Mouse (Mus musculus) liver, adult (tissue): ENCODE results near the gene Ptpn13.

Experiments used
- GATA4 ChIP-seq: IDR thresholded peaks from 2 replicates; pipeline ENCODE4 v1.6.1; 2014; ENCODE audit warnings: mild to moderate bottlenecking, low read length; ENCODE audit not compliant: insufficient replicate concordance

The Ptpn13 gene

DNA sequence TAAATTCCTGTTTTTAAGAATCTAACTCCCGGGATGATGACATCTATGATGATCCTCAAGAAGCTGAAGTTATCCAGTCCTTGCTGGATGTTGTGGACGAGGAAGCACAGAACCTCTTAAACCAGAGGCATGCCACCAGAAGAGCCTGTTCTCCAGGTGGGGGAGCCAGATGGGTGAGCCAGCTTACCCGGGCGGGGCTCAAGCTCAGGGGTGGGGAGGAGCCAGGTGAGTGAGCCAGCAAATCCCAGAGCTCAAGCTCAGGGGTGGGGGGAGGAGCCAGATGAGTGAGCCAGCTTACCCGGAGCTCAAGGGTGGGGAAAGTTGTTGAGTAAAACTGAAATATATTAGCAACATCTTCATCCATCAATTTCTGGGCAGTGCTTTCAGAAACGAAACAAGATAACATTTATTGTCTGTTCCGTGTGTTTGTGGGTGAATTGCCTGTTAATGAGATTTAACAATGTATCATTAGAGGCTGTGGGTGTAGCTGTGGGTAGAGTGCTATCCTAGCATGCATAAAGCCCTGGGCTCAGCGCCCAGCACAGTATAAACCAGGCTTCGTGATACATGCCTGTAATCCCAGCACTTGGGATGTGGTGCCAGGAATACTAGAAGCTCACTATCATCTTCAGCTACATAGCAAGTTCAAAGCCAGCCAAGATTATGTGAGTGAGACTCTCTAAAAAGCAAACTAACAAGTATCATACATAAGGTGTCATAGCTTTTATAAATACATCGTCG lies 154.9 kb downstream of the Ptpn13 start:
- TF ChIP-seq GATA4, result no peak

GRCm38 (mm10) chr5:103587219-103587618 lies 162.2 kb downstream of the Ptpn13 start:
- TF ChIP-seq GATA4, result no peak

- no peak for TF ChIP-seq GATA4
Measured at GRCm38 (mm10) chr5:103591846-103592245, 166.9 kb downstream of the Ptpn13 start.

DNA sequence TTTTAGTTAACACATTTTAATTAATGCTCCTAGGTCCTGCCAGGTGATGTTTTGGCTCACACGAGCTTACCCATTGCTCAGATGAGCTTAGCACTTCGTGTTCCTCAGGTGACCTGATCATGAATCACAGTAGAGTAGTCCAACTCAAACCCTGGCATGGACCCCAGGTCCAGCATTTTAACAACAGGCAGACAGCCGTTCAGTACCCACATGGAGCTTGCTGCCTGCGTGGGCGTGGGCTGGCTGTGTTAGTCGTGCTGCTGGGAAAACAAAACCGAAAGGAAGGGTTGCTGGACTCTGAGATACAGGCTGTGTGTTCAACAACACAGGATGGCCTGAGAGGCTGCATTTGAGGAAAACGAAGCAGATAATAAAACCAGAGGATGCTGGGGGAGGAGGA lies 167.7 kb downstream of the Ptpn13 start:
- TF ChIP-seq GATA4, result no peak

DNA sequence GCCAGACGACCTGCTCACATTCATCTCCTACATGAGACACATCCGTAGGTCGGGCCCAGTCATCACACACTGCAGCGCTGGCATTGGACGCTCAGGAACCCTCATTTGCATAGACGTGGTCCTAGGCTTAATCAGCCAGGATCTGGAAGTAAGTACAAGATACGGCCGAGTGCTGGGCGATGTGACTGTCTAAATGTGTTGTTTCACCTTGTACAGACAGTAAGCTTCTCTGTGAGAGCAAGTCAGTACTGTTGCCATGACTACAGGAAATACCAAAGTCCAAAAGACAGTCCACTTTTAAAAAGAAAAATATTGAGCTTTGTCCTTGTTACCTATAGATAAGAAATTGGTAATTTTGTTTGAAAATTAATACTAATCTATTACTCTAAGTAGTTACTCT lies 168.6 kb downstream of the Ptpn13 start:
- no peak for TF ChIP-seq GATA4

DNA sequence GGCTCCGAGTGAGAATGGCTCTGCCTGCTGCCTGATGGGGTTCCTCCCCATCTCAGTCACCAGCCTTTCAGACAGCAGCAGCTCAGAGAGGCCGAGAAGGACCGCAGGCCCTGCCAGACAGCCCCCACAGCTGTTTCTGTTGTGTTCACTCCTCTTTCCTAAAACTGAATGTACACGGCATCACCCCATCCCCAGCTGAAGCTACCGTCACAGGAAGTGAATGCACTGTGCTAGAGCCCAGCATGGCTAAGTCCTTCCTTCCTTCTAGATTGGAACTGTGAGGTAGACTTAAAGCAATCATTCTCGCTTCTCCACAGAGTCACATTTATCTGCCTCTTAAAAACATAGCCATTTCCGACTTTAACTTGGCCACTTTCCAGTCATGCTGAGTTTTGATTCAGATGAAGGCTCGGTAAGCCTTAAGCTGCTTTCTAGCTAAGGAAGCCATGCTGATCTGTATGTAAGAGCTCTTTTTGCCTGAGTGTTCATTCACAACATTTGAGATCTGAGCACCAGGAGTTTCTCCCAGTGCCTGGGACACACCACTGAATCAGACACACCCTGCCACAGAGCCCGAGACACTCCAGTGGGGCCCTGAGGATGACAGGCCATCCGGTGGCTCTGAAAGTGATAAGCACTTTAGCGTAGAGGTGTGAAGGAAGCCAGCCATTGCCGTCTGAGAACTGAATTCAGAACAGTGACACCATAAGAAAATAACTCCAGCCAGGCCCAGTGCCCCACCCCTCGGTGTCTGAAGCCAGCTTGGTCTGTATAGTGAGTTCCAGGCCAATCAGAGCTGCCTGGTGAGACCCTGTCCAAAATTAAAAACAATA lies 170.6 kb downstream of the Ptpn13 start:
- peak; percentile 17; the same call in 1 of the 2 replicates for TF ChIP-seq GATA4

- no peak for TF ChIP-seq GATA4
Measured at GRCm38 (mm10) chr5:103596467-103597146, 171.6 kb downstream of the Ptpn13 start.

DNA sequence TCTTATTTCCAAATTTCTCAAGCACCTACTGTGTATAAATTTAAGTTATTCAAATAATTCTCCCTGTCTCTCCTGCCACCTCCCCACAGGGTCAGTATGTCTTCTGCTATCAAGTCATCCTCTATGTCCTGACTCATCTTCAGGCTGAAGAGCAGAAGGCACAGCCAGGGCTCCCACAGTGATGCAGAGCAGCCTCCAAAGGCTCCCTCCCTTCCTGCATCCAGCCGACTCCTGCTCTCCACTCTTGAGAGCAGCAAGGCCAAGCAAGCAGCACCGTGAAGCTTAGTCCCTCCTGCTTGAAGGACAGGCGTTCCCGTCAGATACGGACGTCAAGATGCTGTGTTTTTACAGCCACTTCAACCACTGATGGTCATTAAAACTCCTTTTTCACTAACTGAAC lies 172.6 kb downstream of the Ptpn13 start:
- TF ChIP-seq GATA4, result no peak

DNA sequence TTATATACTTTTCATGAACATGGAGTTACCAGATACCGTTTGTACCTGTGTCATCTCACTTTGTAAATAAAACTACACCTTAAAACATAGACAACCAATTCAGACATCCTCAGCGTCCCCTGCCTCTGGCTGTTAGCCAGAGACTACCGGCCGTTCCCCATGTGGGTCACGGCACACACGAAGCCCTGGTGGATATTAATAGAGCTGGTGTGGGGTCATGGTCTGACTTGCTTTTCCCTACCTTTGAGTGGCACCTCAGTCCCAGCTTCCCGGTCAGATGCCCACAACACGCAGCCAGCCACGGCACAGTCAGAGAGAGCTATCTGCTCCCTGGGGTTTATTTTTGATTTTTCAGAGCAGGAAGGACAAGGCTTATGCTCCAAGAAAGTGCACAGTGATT lies 173.3 kb downstream of the Ptpn13 start:
- no peak for TF ChIP-seq GATA4

DNA sequence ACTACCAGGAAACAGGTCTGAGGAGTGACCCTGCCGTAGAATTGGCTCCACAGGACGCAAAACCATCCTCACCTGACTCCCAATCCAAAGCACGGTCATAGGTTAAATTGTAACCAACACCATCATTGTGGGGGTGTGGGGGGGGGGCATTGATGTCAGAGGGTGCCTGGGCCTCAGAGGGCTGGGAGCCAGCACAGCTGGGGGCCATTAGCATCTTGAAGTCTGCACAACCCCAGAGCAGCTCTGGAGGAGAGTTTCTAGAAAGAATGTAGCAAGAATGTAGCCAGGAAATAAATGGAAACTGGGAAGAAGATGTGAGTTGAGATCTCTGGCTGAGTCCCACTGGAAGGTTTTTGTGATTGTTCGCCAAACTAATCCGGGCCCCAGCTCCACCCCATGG lies 173.9 kb downstream of the Ptpn13 start:
- TF ChIP-seq GATA4, result no peak

- TF ChIP-seq GATA4, result no peak
Measured at GRCm38 (mm10) chr5:103603115-103603893, 178.3 kb downstream of the Ptpn13 start.

DNA sequence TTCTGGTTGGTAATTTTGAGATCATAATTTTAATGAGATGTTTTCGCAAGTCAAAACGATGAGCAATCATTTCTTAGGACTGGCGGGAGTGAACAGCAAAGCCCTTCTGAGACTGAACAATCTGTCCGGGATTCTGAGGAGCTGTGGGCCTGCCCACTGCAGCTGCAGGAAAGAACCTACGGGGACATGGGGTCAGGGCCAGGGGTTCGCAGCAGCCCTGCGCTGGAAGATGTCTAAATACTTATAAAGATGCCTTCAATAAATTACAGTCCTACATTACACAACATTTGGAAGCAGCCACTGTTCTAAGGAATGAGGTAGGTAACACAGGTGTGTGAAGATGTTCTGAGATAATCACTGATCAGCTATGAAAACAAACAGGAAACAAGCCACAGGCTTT lies 180.7 kb downstream of the Ptpn13 start:
- no peak for TF ChIP-seq GATA4

DNA sequence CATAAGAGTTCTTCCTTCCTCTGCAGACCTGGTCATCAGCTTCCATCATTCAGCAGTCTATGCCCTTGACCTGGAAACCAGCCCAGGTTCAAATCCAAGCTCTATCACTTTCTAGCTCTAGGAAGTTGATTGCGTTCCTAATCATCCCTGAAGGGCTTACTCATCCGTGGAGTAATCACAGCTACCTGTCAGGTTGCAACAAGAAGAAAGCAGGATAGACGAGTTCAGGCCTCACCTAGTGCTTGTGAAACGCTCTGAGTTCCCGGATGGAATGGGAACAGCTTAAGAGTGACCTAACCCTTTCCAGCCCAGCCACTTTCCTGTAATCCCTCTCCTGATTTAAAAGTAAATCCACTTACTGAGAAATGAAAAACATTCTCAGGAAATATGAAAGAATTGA lies 185.2 kb downstream of the Ptpn13 start:
- TF ChIP-seq GATA4, result no peak

- TF ChIP-seq GATA4, result no peak
Measured at GRCm38 (mm10) chr5:103610856-103611472, 186.0 kb downstream of the Ptpn13 start.

DNA sequence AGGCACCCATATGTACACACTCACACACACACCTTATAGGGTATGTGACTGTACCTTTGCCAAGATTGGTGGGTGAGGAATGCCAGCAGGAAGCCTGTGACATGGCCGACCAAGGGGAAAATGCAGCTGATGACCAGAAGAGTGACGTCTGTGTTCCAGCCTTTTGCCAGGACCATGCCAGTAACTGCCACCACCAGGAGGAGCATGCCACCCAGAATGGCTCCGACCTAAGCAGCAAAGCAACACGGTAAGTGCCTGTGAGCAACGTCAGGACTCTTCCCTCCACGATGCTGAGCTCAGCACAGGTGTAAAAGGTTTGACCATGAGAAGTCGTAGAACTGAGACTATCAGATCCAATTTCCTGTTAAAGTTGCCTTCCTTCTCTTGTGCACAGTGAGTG lies 187.3 kb downstream of the Ptpn13 start:
- no peak for TF ChIP-seq GATA4
